Mouse (Mus musculus) hindbrain, embryonic 10.5 days (tissue): ENCODE measurements around the gene Zbtb38. TPM values are rescaled to one million over a fixed set of nuclear protein-coding genes. Genes with fewer than 3 reads are reported as not detected.

Experiments
- DNase-seq: peaks from one replicate; pipeline ENCODE4 v3.0.0-alpha.2; 2017; ENCODE audit warnings: low spot score
- H3K27ac ChIP-seq: fragments of 300-500 bp; sonication (generic); 2 replicates; pipeline ENCODE4 v1.5.1; 2016; ENCODE audit warnings: mild to moderate bottlenecking, moderate library complexity
- H3K27me3 ChIP-seq: fragments of 300-500 bp; sonication (generic); 2 replicates; pipeline ENCODE4 v1.6.1; 2016; ENCODE audit warnings: mild to moderate bottlenecking; ENCODE audit not compliant: poor library complexity, insufficient read depth, severe bottlenecking
- H3K36me3 ChIP-seq: fragments of 300-500 bp; sonication (generic); 2 replicates; pipeline ENCODE4 v1.6.1; 2016; ENCODE audit warnings: mild to moderate bottlenecking, moderate library complexity
- H3K4me1 ChIP-seq: fragments of 300-500 bp; sonication (generic); replicated peaks from 2 replicates; pipeline ENCODE4 v1.6.1; 2016; ENCODE audit warnings: mild to moderate bottlenecking
- H3K4me3 ChIP-seq: fragments of 300-500 bp; sonication (generic); 2 replicates; pipeline ENCODE4 v1.5.1; 2016; ENCODE audit warnings: mild to moderate bottlenecking, moderate library complexity
- H3K9me3 ChIP-seq: fragments of 300-500 bp; sonication (generic); 2 replicates; pipeline ENCODE4 v1.6.1; 2016; ENCODE audit warnings: mild to moderate bottlenecking, moderate library complexity
- WGBS: fragments of 180-500 bp; shearing (Covaris S2); methylation state at CpG from one replicate; pipeline ENCODE4 v1.1.7; 2016; 5-methylcytosine and 5-hydroxymethylcytosine counted together
- polyA plus RNA-seq: library from polyadenylated mRNA; unstranded; fragments of >200 nt; fragmentation: Nextera tagmentation; extraction: Ambion mirVana; gene quantifications from 2 replicates; pipeline ENCODE4 v1.2.1, GENCODE M21; 2016

The Zbtb38 gene
- polyA plus RNA-seq, 1 experiment from 2014 or later, result 7.8 TPM

GRCm38 (mm10) chr9:96782062-96782461 is 29.4 kb upstream of the Zbtb38 start:
- Histone ChIP-seq H3K36me3 (no peaks in the 10 kb centered on the region), H3K4me1 (peaks cover 10% of the 10 kb centered on the region; the same call in 1 of the 2 replicates), H3K27ac (no peak overlapping the region), H3K9me3 (no peaks in the 10 kb centered on the region), H3K27me3 (no peaks in the 10 kb centered on the region), H3K4me3 (no peak overlapping the region)
- no peak for DNase-seq
- WGBS, result 82% methylated on average over 8 of the region's 8 CpGs

GRCm38 (mm10) chr9:96773146-96773545 is 20.5 kb upstream of the Zbtb38 start:
- 9% methylated on average over 6 of the region's 6 CpGs for WGBS

GRCm38 (mm10) chr9:96770443-96770842 is 17.8 kb upstream of the Zbtb38 start:
- 69% methylated on average over 3 of the region's 3 CpGs for WGBS
- H3K27ac ChIP-seq, result no peak overlapping the region
- no peak overlapping the region for H3K4me3 ChIP-seq
- peak; percentile 20 for DNase-seq
- H3K27me3 ChIP-seq, result no peaks in the 10 kb centered on the region
- H3K36me3 ChIP-seq, result no peaks in the 10 kb centered on the region
- H3K4me1 ChIP-seq, result peaks cover 18% of the 10 kb centered on the region
- no peaks in the 10 kb centered on the region for H3K9me3 ChIP-seq

More at GRCm38 (mm10) chr9:96773146-96773545, 20.5 kb upstream of the Zbtb38 start:
- DNase-seq, result peak; percentile 20
- Histone ChIP-seq H3K27me3 (no peaks in the 10 kb centered on the region), H3K27ac (no peak overlapping the region), H3K36me3 (no peaks in the 10 kb centered on the region), H3K4me3 (no peak overlapping the region), H3K4me1 (peaks cover 18% of the 10 kb centered on the region), H3K9me3 (no peaks in the 10 kb centered on the region)

- H3K27me3 ChIP-seq, result no peaks in the 10 kb centered on the region
- H3K27ac ChIP-seq, result no peak overlapping the region
- WGBS, result 87% methylated on average over 9 of the region's 9 CpGs
- H3K4me3 ChIP-seq, result no peak overlapping the region
- H3K36me3 ChIP-seq, result no peaks in the 10 kb centered on the region
- no peaks in the 10 kb centered on the region for H3K9me3 ChIP-seq
- peaks cover 18% of the 10 kb centered on the region for H3K4me1 ChIP-seq
- DNase-seq, result no peak
These were observed 17.0 kb upstream of the Zbtb38 start for GRCm38 (mm10) chr9:96769651-96770050.

GRCm38 (mm10) chr9:96767874-96768273 is 15.2 kb upstream of the Zbtb38 start:
- no peaks in the 10 kb centered on the region for H3K9me3 ChIP-seq
- H3K27ac ChIP-seq, result no peak overlapping the region
- DNase-seq, result no peak
- H3K4me3 ChIP-seq, result no peak overlapping the region
- H3K27me3 ChIP-seq, result no peaks in the 10 kb centered on the region
- H3K4me1 ChIP-seq, result peaks cover 6% of the 10 kb centered on the region
- no peaks in the 10 kb centered on the region for H3K36me3 ChIP-seq

GRCm38 (mm10) chr9:96766078-96766477 is 13.4 kb upstream of the Zbtb38 start:
- Histone ChIP-seq H3K27me3 (no peaks in the 10 kb centered on the region), H3K27ac (no peak overlapping the region)

GRCm38 (mm10) chr9:96765410-96765809 is 12.8 kb upstream of the Zbtb38 start:
- Histone ChIP-seq H3K27me3 (no peaks in the 10 kb centered on the region), H3K27ac (no peak overlapping the region), H3K4me1 (no peaks in the 10 kb centered on the region), H3K9me3 (no peaks in the 10 kb centered on the region), H3K4me3 (no peak overlapping the region), H3K36me3 (no peaks in the 10 kb centered on the region)
- WGBS, result 80% methylated on average over 5 of the region's 5 CpGs
- DNase-seq, result no peak

More at GRCm38 (mm10) chr9:96766078-96766477, 13.4 kb upstream of the Zbtb38 start:
- Histone ChIP-seq H3K4me1 (no peaks in the 10 kb centered on the region), H3K9me3 (no peaks in the 10 kb centered on the region), H3K4me3 (no peak overlapping the region), H3K36me3 (no peaks in the 10 kb centered on the region)
- DNase-seq, result no peak

- WGBS, result 85% methylated on average over 9 of the region's 9 CpGs
These were observed 11.4 kb upstream of the Zbtb38 start for GRCm38 (mm10) chr9:96763847-96764631.

GRCm38 (mm10) chr9:96763025-96763424 is 10.4 kb upstream of the Zbtb38 start:
- Histone ChIP-seq H3K4me1 (peaks cover 3% of the 10 kb centered on the region; the same call in 1 of the 2 replicates), H3K9me3 (no peaks in the 10 kb centered on the region), H3K27me3 (no peaks in the 10 kb centered on the region), H3K4me3 (no peak overlapping the region), H3K36me3 (no peaks in the 10 kb centered on the region), H3K27ac (no peak overlapping the region)
- WGBS, result 94% methylated on average over 3 of the region's 3 CpGs
- no peak for DNase-seq

More at GRCm38 (mm10) chr9:96763847-96764631, 11.4 kb upstream of the Zbtb38 start:
- H3K9me3 ChIP-seq, result no peaks in the 10 kb centered on the region
- H3K36me3 ChIP-seq, result no peaks in the 10 kb centered on the region
- no peaks in the 10 kb centered on the region for H3K27me3 ChIP-seq
- H3K4me1 ChIP-seq, result 0 out of 2 replicates have a peak, but pooled peaks cover 3% of the 10 kb centered on the region
- H3K27ac ChIP-seq, result no peak overlapping the region
- no peak for DNase-seq
- H3K4me3 ChIP-seq, result no peak overlapping the region

- H3K9me3 ChIP-seq, result no peaks in the 10 kb centered on the region
These were observed 6.3 kb upstream of the Zbtb38 start for GRCm38 (mm10) chr9:96758749-96759597.

GRCm38 (mm10) chr9:96756638-96757435 is 4.2 kb upstream of the Zbtb38 start:
- Histone ChIP-seq H3K4me1 (peaks cover 15% of the 10 kb centered on the region), H3K9me3 (no peaks in the 10 kb centered on the region), H3K27ac (no peak overlapping the region), H3K27me3 (no peaks in the 10 kb centered on the region), H3K36me3 (no peaks in the 10 kb centered on the region), H3K4me3 (no peak overlapping the region)
- 94% methylated on average over 9 of the region's 9 CpGs for WGBS
- DNase-seq, result no peak

More at GRCm38 (mm10) chr9:96758749-96759597, 6.3 kb upstream of the Zbtb38 start:
- 15% methylated on average over 22 of the region's 22 CpGs for WGBS
- no peaks in the 10 kb centered on the region for H3K27me3 ChIP-seq
- peak overlapping the region; percentile 77 for H3K27ac ChIP-seq
- peak; percentile 77 for DNase-seq
- peak overlapping the region; percentile 50 for H3K4me3 ChIP-seq
- peaks cover 3% of the 10 kb centered on the region; the same call in 1 of the 2 replicates for H3K4me1 ChIP-seq
- H3K36me3 ChIP-seq, result no peaks in the 10 kb centered on the region

GRCm38 (mm10) chr9:96755761-96756160 is 3.1 kb upstream of the Zbtb38 start:
- Histone ChIP-seq H3K4me1 (peaks cover 15% of the 10 kb centered on the region), H3K36me3 (no peaks in the 10 kb centered on the region), H3K4me3 (no peak overlapping the region), H3K27ac (no peak overlapping the region), H3K27me3 (no peaks in the 10 kb centered on the region), H3K9me3 (no peaks in the 10 kb centered on the region)
- 87% methylated on average over 11 of the region's 11 CpGs for WGBS
- DNase-seq, result no peak
